Mouse (Mus musculus): Measurements from ENCODE around the gene 9530003J23Rik. TPM values are rescaled to one million over a fixed set of nuclear protein-coding genes. Genes with fewer than 3 reads are reported as not detected.

The 9530003J23Rik gene
- not detected for total RNA-seq (2023)

GRCm38 (mm10) chr10:117238603-117239002, at the start of gene 9530003J23Rik:
9530003J23Rik (minus strand) TSS chr10:117238703.

GRCm38 (mm10) chr10:117282049-117282448, 43.5 kb upstream of the 9530003J23Rik start, which contains the start of gene Lyz2:
Lyz2 (minus strand) TSS chr10:117282321.

GRCm38 (mm10) chr10:117224102-117224990, 14.2 kb downstream of the 9530003J23Rik start, which contains the start of gene Yeats4:
Yeats4 (minus strand) TSS chr10:117224507.

Other genes starting within 250 kb of the 9530003J23Rik start
- gene Lrrc10, start 193.4 kb downstream of the 9530003J23Rik start, total RNA-seq (2023) = not detected
- 100 to 1,000 TPM in 1 of 2 experiments, 10 to 100 TPM in 1; 95.5 to 111 TPM for gene Cct2, start 174.9 kb downstream of the 9530003J23Rik start, total RNA-seq (2023)
- gene Frs2, start 90.2 kb downstream of the 9530003J23Rik start, total RNA-seq (2023) = 10 to 100 TPM; 15.7 to 16.3 TPM
- gene Yeats4, start 14.2 kb downstream of the 9530003J23Rik start, total RNA-seq (2023) = 10 to 100 TPM; 42.9 to 53.1 TPM
- over 10,000 TPM; 14,038 to 15,289 TPM for gene Lyz2, start 43.6 kb upstream of the 9530003J23Rik start, total RNA-seq (2023)
- 1,000 to 10,000 TPM; 1,817 to 1,846 TPM for gene Lyz1, start 54.2 kb upstream of the 9530003J23Rik start, total RNA-seq (2023)
- 10 to 100 TPM; 54.8 to 60.3 TPM for gene Cpsf6, start 141.3 kb upstream of the 9530003J23Rik start, total RNA-seq (2023)

Measured in neutrophil, adult 59 days (primary cell).